Comparison of ENCODE assay signal across 9 mouse cellular contexts in genomic region chr13:46619633-46620032, GRCm38 (mm10). TPM values are rescaled to one million over a fixed set of nuclear protein-coding genes. Genes with fewer than 3 reads are reported as not detected.
DNase-seq lines count a peak whose midpoint lies in the region; ATAC-seq lines count a peak whose summit lies in the region.
"Had no signal": no experiment of that assay in that cellular context is flagged by ENCODE, and none has a peak within 500 bp of the region (broad histone marks: within the 10 kb centered on the region; RNA-seq: fewer than 3 reads in every experiment).

No protein-coding gene starts in this region.

- peak; percentile 82; the same call in 1 of the 2 replicates for ATAC-seq in frontal cortex, adult (ENCODE audit: low TSS enrichment)
- ATAC-seq in granulocyte monocyte progenitor cell, adult 5-6 weeks (replicated peaks; ENCODE audit: poor library complexity, severe bottlenecking), result peak; percentile 91
- ATAC-seq in liver, embryonic 15.5 days (ENCODE audit: insufficient read depth), result no peak
- no peak for ATAC-seq in neural tube, embryonic 13.5 days (ENCODE audit: low read depth)

- DNase-seq in frontal cortex, postnatal 25 days (ENCODE audit: low spot score in 2 of 2), result no peak
- peak; percentile 58 for DNase-seq in T-cell, adult 2 months (ENCODE audit: low spot score)
- no peak for DNase-seq in frontal cortex, postnatal 14 days (ENCODE audit: low spot score in 2 of 2)
- no peak for DNase-seq in urinary bladder, postnatal 36 days (ENCODE audit: low spot score in 2 of 2)

- no peaks in the 10 kb centered on the region for H3K36me3 ChIP-seq in liver, embryonic 15.5 days (replicated peaks)
- no peaks in the 10 kb centered on the region for H3K36me3 ChIP-seq in neural tube, embryonic 13.5 days

- 0 out of 2 replicates have a peak, but pooled peaks cover 6% of the 10 kb centered on the region for H3K4me1 ChIP-seq in liver, embryonic 15.5 days (replicated peaks)
- H3K4me1 ChIP-seq in neural tube, embryonic 13.5 days (replicated peaks), result peaks cover 7% of the 10 kb centered on the region

- 33% methylated on average over 11 of the region's 11 CpGs for WGBS in liver, embryonic 15.5 days (ENCODE audit: insufficient replicate concordance)
- 53% methylated on average over 11 of the region's 11 CpGs for WGBS in neural tube, embryonic 13.5 days

- H3K27me3 ChIP-seq in liver, embryonic 15.5 days, result no peaks in the 10 kb centered on the region
- H3K27me3 ChIP-seq in neural tube, embryonic 13.5 days, result no peaks in the 10 kb centered on the region

- no peak overlapping the region for H3K27ac ChIP-seq in liver, embryonic 15.5 days (replicated peaks)
- no peak overlapping the region for H3K27ac ChIP-seq in neural tube, embryonic 13.5 days (replicated peaks)

- H3K9me3 ChIP-seq in liver, embryonic 15.5 days (replicated peaks), result no peaks in the 10 kb centered on the region
- H3K9me3 ChIP-seq in neural tube, embryonic 13.5 days, result 0 out of 2 replicates have a peak, but pooled peaks cover 3% of the 10 kb centered on the region

- H3K4me2 ChIP-seq in liver, embryonic 15.5 days, result peak overlapping the region; percentile 27
- peak overlapping the region; percentile 13; the same call in 1 of the 2 replicates for H3K4me2 ChIP-seq in neural tube, embryonic 13.5 days

- H3K9ac ChIP-seq in liver, embryonic 15.5 days, result no peak overlapping the region
- H3K9ac ChIP-seq in neural tube, embryonic 13.5 days, result no peak overlapping the region

- no peak overlapping the region for H3K4me3 ChIP-seq in liver, embryonic 15.5 days (replicated peaks)
- H3K4me3 ChIP-seq in neural tube, embryonic 13.5 days, result no peak overlapping the region
- H3K4me3 ChIP-seq: erythroblast, embryonic 14.5 days had no signal

RNA-seq across cellular contexts. Expression of gene Fam8a1, which starts 49.7 kb away (rescaled TPM):
- total RNA-seq in granulocyte monocyte progenitor cell, adult 5-6 weeks (2014; fragmentation: Nextera tagmentation), result 10.5 and 29.9 TPM in 2 replicates
- total RNA-seq in granulocyte monocyte progenitor cell, adult 5-6 weeks (2017), result 6.1 and 11.1 TPM in 2 replicates
- polyA plus RNA-seq in liver, embryonic 15.5 days (2015; fragmentation: Nextera tagmentation; extraction: Ambion mirVana), result 2.8 and 3.0 TPM in 2 replicates
- polyA plus RNA-seq in neural tube, embryonic 13.5 days (2015; fragmentation: Nextera tagmentation; extraction: Ambion mirVana), result 14.7 and 15.7 TPM in 2 replicates

Comparison
In these comparisons a context has a peak if more than half of its experiments do, and no peak if none do; other contexts are left out.
1. ATAC-seq: peak in frontal cortex, adult (single experiment) and granulocyte monocyte progenitor cell, adult 5-6 weeks (single experiment); none in liver, embryonic 15.5 days (single experiment) and neural tube, embryonic 13.5 days (single experiment).